Mouse (Mus musculus): Measurements from ENCODE around the gene Spata32.

DNA sequence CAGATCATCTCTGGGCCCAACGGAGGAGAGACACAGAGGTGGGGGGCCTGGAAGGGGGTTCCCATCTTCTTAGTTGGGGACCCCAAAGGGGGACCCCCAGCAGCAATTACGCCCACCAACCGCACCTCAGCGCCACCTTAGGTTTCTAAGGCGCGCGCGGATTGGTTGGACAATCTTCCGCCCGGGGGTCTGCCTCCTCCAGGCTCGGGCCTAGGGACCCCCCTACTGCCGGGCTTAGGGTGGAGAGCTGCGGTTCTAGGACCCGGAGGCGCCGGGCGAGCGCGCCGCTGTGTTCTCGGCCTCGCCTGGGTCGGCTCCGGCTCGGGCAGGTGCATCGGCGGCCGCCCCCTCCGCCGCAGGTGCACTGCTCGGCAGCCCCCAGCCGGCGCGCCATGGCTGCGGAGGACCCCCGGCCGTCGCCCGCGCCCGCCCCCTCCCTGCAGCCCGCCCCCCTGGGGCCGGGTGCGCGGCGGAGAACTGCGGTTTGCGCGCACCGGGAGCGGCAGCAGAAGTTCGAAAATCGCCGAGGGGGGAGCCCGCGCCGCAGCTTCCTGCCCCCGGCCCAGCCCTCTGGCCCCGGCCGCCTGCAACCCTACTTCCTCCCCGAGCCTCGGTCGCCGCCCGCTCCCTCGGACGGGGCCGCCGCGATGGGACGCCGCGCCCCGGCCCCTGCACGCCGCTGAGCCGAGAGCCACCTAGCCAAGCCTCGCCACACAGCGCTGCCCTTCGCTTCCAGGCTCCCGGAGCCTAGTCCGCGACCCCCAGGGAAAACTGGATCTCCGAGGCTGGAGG, 47.5 kb downstream of the Spata32 start, which contains the start of gene Fmnl1:
- no peak; the same call in 1 of the 2 replicates for TF ChIP-seq POLR2A (IDR thresholded peaks at IDR 0.05; ENCODE audit: low read depth, low read length)
- peak; percentile 37 for TF ChIP-seq SIN3A (IDR thresholded peaks at IDR 0.05; ENCODE audit: low read length)
- peak in 1 of 2 experiments; percentile 19; a peak in 1 of 4 replicates for TF ChIP-seq CTCF (conservative IDR thresholded peaks at IDR 0.05 in 1 of 2, IDR thresholded peaks at IDR 0.05 in 1 of 2; ENCODE audit: low read depth in 2 of 2, low read length in 2 of 2)
- TF ChIP-seq TBP (conservative IDR thresholded peaks at IDR 0.05; ENCODE audit: low read depth, low read length), result no peak
- TF ChIP-seq POLR2AphosphoS2 (IDR thresholded peaks at IDR 0.05; ENCODE audit: low read depth, low read length), result no peak
- no peak for TF ChIP-seq MAZ (IDR thresholded peaks at IDR 0.05; ENCODE audit: low read depth, low read length)
- no peak for TF ChIP-seq MAFK (IDR thresholded peaks at IDR 0.05; ENCODE audit: insufficient replicate concordance, low read length)
- peak; percentile 35; the same call in 1 of the 2 replicates for TF ChIP-seq EP300 (IDR thresholded peaks at IDR 0.05; ENCODE audit: low read length)
- peak; percentile 68 for TF ChIP-seq MEF2A (IDR thresholded peaks at IDR 0.05; ENCODE audit: borderline replicate concordance, low read depth, low read length)
- no peak for TF ChIP-seq USF1 (IDR thresholded peaks at IDR 0.05; ENCODE audit: low read depth, low read length)
- no peak for TF ChIP-seq NELFE (IDR thresholded peaks at IDR 0.05; ENCODE audit: low read depth, low read length)
- no peak for TF ChIP-seq JUND (conservative IDR thresholded peaks at IDR 0.05; ENCODE audit: low read depth, low read length)

Measured in CH12.LX (cell line).